Mouse (Mus musculus) liver, embryonic 16.5 days (tissue): ENCODE measurements around the gene Litaf. TPM values are rescaled to one million over a fixed set of nuclear protein-coding genes. Genes with fewer than 3 reads are reported as not detected.

ENCODE experiments used
- ATAC-seq: fragments of 200-750 bp; cut with Nextera tagmentation; 2 replicates; pipeline ENCODE4 v1.8.0; 2017; ENCODE audit warnings: low read depth, mild to moderate bottlenecking, moderate number of reproducible peaks, moderate library complexity
- H3K27ac ChIP-seq: fragments of 300-500 bp; sonication (generic); 2 replicates; pipeline ENCODE4 v1.5.1; 2014; ENCODE audit warnings: mild to moderate bottlenecking, low read length
- H3K27me3 ChIP-seq: fragments of 300-500 bp; sonication (generic); 2 replicates; pipeline ENCODE4 v1.6.1; 2014; ENCODE audit warnings: low read depth, low read length, mixed read lengths; ENCODE audit not compliant: control insufficient read depth, insufficient read depth
- H3K36me3 ChIP-seq: fragments of 300-500 bp; sonication (generic); 2 replicates; pipeline ENCODE4 v1.6.1; 2014; ENCODE audit warnings: mild to moderate bottlenecking; ENCODE audit not compliant: control insufficient read depth, insufficient read depth
- H3K4me1 ChIP-seq: fragments of 300-500 bp; sonication (generic); 2 replicates; pipeline ENCODE4 v1.6.1; 2014; ENCODE audit warnings: low read depth, low read length, mixed read lengths; ENCODE audit not compliant: control insufficient read depth
- H3K4me2 ChIP-seq: fragments of 300-500 bp; sonication (generic); 2 replicates; pipeline ENCODE4 v1.6.1; 2014; ENCODE audit warnings: low read depth, low read length, mixed read lengths
- H3K4me3 ChIP-seq: fragments of 300-500 bp; sonication (generic); 2 replicates; pipeline ENCODE4 v1.5.1; 2014; ENCODE audit warnings: low read depth, mild to moderate bottlenecking, low read length
- H3K9ac ChIP-seq: fragments of 300-500 bp; sonication (generic); 2 replicates; pipeline ENCODE4 v1.6.1; 2014; ENCODE audit warnings: low read depth, low read length
- H3K9me3 ChIP-seq: fragments of 300-500 bp; sonication (generic); replicated peaks from 2 replicates; pipeline ENCODE4 v1.6.1; 2016; ENCODE audit warnings: low read length; ENCODE audit not compliant: control insufficient read depth
- WGBS: fragments of 180-500 bp; shearing (Covaris S2); extraction: QIAGEN DNeasy Blood & Tissue Kit; methylation state at CpG from one replicate; pipeline ENCODE4 v1.1.7; 2014; ENCODE audit not compliant: insufficient replicate concordance; 5-methylcytosine and 5-hydroxymethylcytosine counted together
- polyA plus RNA-seq: library from polyadenylated mRNA; unstranded; fragments of >200 nt; fragmentation: Nextera tagmentation; extraction: Ambion mirVana; gene quantifications from 2 replicates; pipeline ENCODE4 v1.2.1, GENCODE M21; 2015

Litaf gene
- polyA plus RNA-seq, result 45.4 and 52.9 TPM in 2 replicates

DNA sequence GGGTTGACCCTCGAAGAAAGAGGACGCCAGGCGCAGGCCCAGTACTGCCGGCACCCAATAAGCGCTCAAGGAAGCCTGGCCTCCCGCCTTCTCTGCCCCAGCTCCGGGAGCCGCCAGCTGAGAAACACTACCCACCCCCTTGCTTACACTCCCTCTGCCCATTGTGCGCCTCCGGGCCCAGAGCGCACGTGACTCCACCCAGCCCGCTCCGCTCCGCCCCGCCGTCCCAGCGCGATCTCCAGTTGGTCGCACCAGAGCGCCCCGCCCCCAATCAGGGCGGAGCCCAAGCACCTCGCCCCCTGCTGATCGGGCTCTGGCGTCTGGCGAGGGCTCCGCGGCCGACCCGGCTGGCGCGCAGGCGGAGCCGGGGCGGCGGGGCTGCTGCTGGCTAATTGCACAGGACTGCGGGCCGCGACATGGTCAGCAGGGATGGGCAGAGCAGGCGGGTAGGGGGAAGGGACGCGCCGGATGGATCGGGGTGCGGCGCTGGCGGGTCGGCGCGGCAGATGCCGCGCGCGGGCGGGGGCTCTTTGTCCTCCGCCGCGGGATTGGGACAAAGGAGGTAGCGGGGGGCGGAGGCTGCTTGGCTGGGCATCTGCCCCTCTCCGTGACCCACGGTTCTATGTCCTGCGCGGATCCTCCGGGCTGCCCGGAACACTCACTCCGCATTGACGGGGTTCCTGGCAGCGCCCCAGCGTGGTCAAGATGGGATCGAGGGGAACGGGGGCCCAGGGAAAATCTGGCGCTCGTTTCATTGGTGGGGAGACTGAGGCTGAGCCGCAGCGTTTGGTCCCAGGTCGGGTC lies at the start of gene Litaf:
TSS of gene Litaf (minus strand) at position 129 of the 804 bp plus-strand sequence.
- H3K4me1 ChIP-seq, result peaks cover 14% of the 10 kb centered on the region
- peak within 1 kb of the TSS; percentile 59 for H3K9ac ChIP-seq
- WGBS, result under 1% methylated on average over 75 of the region's 78 CpGs
- H3K4me3 ChIP-seq, result peak within 1 kb of the TSS; percentile 64
- H3K9me3 ChIP-seq, result no peaks in the 10 kb centered on the region
- peak within 1 kb of the TSS; percentile 86 for H3K4me2 ChIP-seq
- ATAC-seq, result peak; percentile 94
- no peaks in the 10 kb centered on the region for H3K36me3 ChIP-seq
- H3K27me3 ChIP-seq, result peaks cover 24% of the 10 kb centered on the region
- peak within 1 kb of the TSS; percentile 26; the same call in 1 of the 2 replicates for H3K27ac ChIP-seq

DNA sequence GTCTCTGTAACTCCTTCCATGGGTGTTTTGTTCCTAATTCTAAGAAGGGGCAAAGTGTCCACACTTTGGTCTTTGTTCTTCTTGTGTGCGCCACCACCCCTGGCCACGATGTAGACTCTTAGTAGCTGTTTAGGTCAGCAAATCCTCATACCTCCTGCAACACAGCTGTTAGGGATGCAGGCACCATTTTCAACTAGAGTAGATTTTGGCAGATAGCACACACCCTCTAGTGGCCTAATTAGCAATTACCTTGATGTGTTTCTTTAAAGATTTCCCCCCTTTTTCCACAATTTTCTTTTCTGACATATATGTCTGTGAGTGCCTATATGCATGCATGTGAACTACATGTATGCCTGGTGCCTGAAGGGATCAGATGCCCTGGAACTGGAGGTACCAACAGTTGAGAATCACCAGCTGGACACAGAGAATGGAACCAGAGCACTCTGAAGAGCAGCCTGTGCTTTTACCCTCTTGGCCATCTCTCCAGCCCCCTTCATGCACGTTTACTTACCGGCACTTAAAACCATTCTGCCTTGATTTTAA lies 43.3 kb upstream of the Litaf start:
- Histone ChIP-seq H3K4me1 (no peaks in the 10 kb centered on the region), H3K27ac (no peak overlapping the region), H3K27me3 (no peaks in the 10 kb centered on the region), H3K9me3 (no peaks in the 10 kb centered on the region), H3K36me3 (no peaks in the 10 kb centered on the region), H3K4me2 (no peak overlapping the region), H3K9ac (no peak overlapping the region), H3K4me3 (no peak overlapping the region)
- ATAC-seq, result no peak
- 68% methylated on average over 4 of the region's 4 CpGs for WGBS

DNA sequence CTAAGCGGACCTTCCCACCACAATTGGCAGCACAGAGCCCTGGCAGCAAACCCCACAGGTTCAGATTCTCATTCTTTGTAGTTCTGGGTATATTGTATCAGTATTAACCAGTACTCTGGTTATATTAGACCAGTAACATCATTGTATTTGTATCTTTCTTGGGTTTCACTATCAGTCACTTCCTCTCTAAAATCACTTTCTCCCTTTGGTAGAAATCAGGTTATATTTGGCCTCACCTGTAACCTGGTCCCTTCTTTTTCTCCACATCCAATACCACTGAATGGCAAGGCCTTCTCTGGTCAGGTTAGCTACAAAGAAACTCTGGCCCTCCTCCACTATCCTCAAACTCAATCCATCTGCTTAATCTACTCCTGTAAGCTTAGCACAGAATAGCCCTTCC lies 38.9 kb upstream of the Litaf start:
- Histone ChIP-seq H3K36me3 (no peaks in the 10 kb centered on the region), H3K9me3 (no peaks in the 10 kb centered on the region), H3K4me3 (no peak overlapping the region), H3K4me2 (no peak overlapping the region), H3K27me3 (no peaks in the 10 kb centered on the region), H3K9ac (no peak overlapping the region), H3K4me1 (no peaks in the 10 kb centered on the region), H3K27ac (no peak overlapping the region)
- no peak for ATAC-seq
- whole genome bisulfite sequencing, result 75% methylated on average over 1 of the region's 1 CpGs

DNA sequence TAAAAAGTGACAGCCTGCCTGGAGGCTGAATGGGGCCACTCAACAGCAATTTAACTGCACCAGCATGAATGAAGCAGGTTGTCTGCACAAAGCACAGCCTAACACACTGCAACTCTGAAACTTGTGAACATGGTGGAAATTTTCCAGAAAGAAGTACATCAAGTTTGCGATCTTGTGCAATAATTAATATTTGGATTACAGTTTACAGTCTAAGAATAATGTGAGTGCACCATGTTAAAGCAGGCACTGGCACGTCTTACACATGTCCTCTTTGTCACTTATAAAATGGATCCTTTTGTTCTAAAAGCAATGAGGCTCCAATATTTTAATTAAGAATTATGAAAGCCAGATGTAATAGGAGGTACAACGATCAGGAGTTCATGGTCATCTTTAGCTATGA lies 31.3 kb upstream of the Litaf start:
- Histone ChIP-seq H3K9ac (no peak overlapping the region), H3K4me1 (peaks cover 3% of the 10 kb centered on the region), H3K27me3 (no peaks in the 10 kb centered on the region), H3K9me3 (no peaks in the 10 kb centered on the region), H3K36me3 (no peaks in the 10 kb centered on the region; the same call in 1 of the 2 replicates), H3K4me3 (no peak overlapping the region), H3K27ac (no peak overlapping the region), H3K4me2 (no peak overlapping the region)
- 85% methylated on average over 3 of the region's 3 CpGs for WGBS
- no peak for ATAC-seq

DNA sequence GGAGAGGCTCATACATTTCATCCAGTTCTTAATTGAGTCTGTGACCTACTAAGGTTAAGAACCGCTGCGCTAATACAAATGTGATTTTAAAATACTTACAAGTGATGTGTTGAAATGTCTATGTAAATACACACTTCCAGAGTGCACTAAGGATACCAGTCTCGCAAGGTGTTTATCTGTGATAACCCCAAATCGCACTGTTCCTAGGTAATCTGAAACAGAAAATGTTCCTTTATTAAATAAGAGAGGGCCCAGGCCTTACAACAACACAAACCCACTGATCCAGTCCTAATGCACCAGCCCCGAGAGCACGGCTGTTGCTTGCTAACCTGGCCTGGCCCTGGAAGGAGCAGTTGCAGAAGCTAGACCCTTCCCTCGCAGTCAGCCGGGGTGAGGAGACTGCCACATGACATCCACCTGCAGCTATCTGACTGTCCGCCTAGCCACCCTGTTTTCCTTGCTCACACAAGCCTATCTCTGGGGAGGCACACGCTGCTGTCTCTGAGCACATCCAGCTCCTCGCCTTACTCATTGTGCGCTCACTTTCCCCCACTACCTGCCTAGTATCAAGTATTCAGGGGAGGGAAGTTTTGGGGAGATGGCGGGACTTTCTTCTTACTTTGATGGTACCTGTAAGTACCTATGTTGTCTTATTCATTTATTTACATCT lies 27.9 kb upstream of the Litaf start:
- WGBS, result 59% methylated on average over 13 of the region's 13 CpGs
- peaks cover 3% of the 10 kb centered on the region for H3K4me1 ChIP-seq
- H3K27ac ChIP-seq, result no peak overlapping the region
- 0 out of 2 replicates have a peak, but pooled peaks have one; percentile 16 for ATAC-seq
- H3K27me3 ChIP-seq, result no peaks in the 10 kb centered on the region
- H3K4me3 ChIP-seq, result no peak overlapping the region
- no peak overlapping the region for H3K9ac ChIP-seq
- peaks cover 13% of the 10 kb centered on the region for H3K36me3 ChIP-seq
- no peak overlapping the region for H3K4me2 ChIP-seq
- H3K9me3 ChIP-seq, result no peaks in the 10 kb centered on the region

DNA sequence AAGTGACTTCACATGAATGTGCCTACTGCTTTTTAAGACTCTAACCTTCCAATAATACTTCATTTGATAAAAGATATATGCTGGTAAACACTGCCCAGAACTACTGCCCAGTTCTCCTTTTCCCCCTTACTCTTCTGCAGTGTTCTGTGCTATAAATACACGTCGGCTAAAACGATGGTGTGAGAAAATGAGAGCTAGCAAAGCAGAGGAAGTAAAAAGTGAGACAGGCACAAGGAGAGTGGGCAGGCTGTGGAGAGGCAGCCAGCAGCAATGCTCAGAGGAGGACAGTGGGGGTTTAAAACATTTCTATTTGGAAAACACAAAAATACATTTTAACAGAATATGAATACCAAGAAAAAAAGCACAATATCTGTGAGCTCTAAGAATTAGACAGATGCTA lies 26.6 kb upstream of the Litaf start:
- ATAC-seq, result no peak
- no peak overlapping the region for H3K9ac ChIP-seq
- H3K9me3 ChIP-seq, result no peaks in the 10 kb centered on the region
- no peak overlapping the region for H3K27ac ChIP-seq
- H3K4me1 ChIP-seq, result peaks cover 3% of the 10 kb centered on the region
- H3K4me2 ChIP-seq, result no peak overlapping the region
- no peak overlapping the region for H3K4me3 ChIP-seq
- peaks cover 20% of the 10 kb centered on the region; the same call in 1 of the 2 replicates for H3K36me3 ChIP-seq
- no peaks in the 10 kb centered on the region for H3K27me3 ChIP-seq
- 47% methylated on average over 3 of the region's 3 CpGs for WGBS

DNA sequence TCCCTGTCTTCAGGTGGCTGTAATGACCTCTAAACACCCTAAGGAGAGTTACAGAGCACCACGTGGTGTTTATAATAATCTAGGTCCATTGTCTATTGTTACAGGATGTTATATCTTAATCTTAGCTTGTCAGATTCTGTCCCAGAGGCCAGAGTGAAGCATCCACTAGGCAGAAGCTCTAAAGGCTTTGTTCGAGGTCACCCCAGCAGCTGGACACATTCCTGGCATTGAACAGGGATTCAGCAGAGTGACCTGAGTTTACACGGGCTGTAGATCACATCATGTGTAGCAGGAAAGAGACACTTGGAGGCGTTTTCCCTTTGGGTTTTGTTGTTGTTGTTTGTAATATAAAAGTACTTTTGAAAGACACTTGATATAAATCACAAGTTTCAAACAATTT lies 26.1 kb upstream of the Litaf start:
- H3K36me3 ChIP-seq, result peaks cover 23% of the 10 kb centered on the region; the same call in 1 of the 2 replicates
- no peak overlapping the region for H3K27ac ChIP-seq
- no peak overlapping the region for H3K4me3 ChIP-seq
- no peaks in the 10 kb centered on the region for H3K27me3 ChIP-seq
- no peaks in the 10 kb centered on the region for H3K9me3 ChIP-seq
- H3K9ac ChIP-seq, result no peak overlapping the region
- no peak overlapping the region for H3K4me2 ChIP-seq
- no peak for ATAC-seq
- H3K4me1 ChIP-seq, result peaks cover 3% of the 10 kb centered on the region
- WGBS, result 52% methylated on average over 4 of the region's 4 CpGs

DNA sequence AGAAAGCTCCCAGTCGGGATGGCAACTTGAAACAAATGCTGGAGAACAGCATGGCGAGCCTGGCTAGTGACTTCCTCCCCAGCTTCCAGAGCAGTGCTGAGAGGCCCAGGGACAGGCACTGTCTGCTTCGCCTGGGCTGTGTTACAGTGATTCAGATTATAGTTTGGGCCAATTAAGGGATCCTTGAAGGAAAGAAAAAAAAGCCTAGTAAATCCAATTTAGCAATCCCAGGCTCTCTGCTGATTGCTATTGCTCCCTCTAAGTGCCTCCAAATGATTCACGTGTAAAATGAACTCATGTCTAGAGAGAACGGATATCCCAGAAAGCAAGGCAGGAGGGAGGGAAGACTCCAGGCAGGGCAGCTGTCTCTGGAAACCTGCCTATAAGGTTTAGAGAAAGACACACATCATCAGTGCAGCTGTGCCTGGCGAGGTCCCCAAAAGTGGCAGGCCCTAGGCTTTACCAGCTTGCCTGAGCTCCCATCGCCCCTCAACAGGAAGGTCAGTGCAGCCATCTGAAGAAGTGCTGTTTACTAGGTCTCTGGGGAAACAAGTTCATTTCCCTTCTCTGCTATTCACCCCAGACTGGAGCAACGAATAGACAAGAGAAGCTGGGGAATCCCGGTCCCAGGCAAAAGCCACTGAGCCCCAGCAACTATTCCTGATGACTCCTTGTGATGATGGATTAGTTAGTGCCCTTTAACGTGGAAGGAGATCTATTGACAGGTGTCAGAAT lies 25.0 kb upstream of the Litaf start:
- Histone ChIP-seq H3K4me1 (peaks cover 3% of the 10 kb centered on the region), H3K27me3 (no peaks in the 10 kb centered on the region), H3K9me3 (no peaks in the 10 kb centered on the region), H3K4me2 (no peak overlapping the region), H3K9ac (no peak overlapping the region), H3K36me3 (peaks cover 23% of the 10 kb centered on the region; the same call in 1 of the 2 replicates), H3K4me3 (no peak overlapping the region), H3K27ac (no peak overlapping the region)
- WGBS, result 66% methylated on average over 10 of the region's 10 CpGs
- no peak for ATAC-seq
